Mouse (Mus musculus) testis, postnatal 10 days (tissue): ENCODE data around the gene Amigo2.
A peak's percentile ranks its signal among the peaks of the same experiment; 100 is the strongest.
"Not testable (repeated sequence)": the region's sequence is repeated elsewhere in the genome, so short reads cannot be mapped to it uniquely, and the experiment has no call there.

Experiments used
- DNase-seq: peaks from one replicate; pipeline ENCODE4 v3.0.0; 2021; ENCODE audit warnings: low spot score

Gene Amigo2

DNA sequence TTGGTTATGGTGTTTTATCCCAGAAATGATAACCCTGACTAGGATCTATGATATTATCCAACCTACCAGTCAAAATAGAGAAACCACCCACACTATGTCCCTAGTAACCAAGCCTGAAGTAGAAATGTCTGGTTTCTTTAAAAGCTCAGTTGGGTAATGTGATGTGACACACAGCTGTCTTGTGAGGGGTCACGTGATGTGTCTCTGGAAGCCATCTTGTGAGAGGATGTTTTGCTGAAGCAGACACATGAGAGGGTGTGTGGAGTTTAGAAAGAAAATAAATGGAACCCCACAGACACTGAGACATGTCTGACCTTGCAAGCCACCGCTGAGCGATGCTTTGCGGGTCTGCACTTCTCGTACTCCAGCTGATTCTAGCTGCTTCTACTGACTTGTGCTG, 30.2 kb downstream of the Amigo2 start:
- DNase-seq = no peak

DNA sequence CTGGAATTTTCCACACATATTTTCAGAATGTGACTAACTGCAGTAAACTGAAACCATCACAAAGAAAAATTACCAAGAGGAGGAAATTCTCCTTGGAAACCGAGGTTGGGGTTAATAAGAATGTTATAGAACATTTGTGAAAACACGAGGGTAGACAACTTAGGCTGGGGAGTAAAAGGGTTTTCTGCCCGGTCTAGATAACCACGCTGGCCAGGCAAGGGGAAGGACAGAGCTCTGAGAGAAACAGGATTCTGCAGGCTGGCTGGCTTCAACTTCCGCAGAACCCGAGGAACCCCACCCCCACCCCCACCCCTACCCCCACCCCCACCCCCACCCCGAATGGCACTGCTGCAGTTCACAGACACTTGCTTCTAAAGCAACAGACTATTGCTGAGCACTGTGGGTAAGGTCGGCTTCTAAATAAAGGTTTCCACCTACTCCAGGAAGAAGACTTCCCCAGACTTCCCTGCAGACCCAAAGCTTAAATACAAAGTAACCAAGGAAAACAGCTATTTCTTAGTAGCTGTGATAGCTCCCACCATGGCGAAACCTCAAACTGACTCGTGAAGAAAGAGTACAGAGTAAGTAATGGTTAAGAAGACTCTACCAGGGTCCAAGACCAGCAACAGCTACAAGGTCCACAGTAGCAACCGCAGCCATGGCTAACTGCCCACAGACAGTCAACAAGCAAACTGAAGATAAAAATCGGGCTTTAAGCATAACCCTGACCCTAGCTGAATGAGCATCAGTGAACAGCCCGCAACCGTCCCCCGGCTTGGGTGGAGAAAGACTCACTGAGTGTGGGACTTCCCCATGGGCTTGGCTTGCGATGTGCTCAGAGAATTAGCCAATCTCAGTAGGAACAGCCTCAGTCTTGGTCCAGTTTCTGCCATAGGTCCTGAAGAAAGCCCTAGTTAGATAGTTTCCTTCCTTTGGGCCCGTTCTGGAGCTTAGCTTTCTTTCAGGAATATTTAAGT, 34.3 kb downstream of the Amigo2 start:
- DNase-seq = no peak

DNA sequence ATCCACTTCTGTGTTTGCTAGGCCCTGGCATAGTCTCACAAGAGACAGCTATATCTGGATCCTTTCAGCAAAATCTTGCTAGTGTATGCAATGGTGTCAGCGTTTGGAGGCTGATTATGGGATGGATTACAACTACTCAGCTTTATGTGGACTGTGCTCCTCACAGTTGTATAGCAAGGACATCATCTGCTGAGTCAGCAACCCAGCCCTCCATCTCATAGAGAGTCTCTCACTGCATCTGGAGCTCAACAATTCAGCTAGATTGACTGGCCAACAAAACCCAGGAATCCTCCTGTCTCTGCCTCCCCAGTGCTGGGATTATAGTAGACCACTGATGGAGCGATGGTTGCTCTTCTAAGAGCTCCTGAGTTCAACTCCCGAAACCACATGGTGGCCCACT, 37.3 kb downstream of the Amigo2 start:
- not testable (repeated sequence) for DNase-seq

DNA sequence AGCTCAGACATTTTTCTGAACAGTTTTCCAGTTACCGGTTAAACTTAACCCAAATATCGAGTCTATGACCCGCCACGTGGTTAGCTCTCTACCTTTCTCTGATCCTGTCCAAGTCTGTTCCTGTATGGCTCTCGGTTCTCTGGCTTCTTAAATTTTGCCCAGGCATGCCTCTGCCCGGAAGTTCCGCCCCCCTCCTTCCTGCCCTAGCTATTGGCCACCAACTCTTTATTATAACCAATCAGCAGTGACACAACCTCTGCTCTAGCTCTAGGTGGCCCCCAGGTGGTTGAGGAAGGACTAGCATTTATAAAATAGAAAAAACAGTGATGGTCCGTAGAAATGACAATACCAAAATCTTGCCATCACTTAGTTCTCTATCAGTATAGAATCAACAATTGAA, 40.6 kb downstream of the Amigo2 start:
- DNase-seq = peak; percentile 46

DNA sequence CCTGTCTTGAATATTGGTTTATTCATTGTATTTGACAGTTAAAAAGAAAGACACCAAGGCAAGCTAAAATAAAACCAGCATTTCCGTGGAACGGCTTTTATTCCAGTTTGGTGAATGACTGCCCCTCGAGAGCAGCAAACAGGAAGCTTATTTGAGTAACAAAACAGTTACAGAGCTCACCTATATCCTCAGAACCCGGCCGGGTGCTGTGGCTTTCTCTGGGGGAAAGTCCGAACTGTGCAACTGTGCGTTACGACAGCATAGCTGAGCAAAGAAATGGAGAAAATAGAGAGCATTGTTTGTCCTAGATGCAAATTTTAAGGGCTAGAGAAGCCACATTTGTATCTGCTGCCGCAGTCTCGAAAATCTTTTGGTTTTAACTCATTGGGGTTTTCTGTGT, 41.3 kb downstream of the Amigo2 start:
- peak; percentile 23 for DNase-seq

DNA sequence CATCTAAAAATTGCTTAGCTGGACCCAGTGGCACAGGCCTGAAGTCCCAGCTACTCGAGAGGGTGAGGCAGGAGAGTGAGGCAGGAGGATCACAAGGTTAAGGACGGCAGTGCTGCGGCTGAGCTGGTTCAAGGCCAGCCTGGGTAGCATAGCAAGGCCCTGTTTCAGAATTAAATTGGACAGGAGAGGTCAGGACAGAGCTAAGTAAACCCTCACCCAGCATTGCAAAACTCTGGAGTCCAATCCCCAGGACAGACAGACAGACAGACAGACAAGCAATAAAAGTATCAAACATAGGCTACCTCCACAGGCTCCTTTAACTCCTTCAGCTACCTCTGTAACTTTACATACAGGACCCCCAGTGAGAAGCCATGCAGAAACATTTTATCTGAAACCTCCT, 42.2 kb downstream of the Amigo2 start:
- no peak for DNase-seq

DNA sequence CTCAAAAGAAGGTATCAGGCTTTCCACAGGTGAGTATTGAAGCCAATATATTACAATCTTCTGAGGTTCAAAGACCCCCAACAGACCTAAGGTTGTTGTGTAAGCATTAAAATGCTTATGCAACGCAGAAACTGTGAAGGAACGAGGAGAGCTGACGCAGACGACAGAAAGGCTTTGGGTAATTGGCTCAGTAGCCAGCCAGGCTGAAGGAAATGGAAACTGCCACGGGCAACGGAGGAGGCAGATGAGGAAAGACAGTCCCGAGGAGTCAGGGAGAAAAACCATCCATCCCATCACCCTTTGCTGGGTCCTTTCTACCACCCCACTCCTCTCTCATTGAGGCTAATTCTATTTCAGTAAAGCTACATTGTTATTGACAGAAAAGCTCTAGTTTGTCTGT, 50.4 kb downstream of the Amigo2 start:
- no peak for DNase-seq

DNA sequence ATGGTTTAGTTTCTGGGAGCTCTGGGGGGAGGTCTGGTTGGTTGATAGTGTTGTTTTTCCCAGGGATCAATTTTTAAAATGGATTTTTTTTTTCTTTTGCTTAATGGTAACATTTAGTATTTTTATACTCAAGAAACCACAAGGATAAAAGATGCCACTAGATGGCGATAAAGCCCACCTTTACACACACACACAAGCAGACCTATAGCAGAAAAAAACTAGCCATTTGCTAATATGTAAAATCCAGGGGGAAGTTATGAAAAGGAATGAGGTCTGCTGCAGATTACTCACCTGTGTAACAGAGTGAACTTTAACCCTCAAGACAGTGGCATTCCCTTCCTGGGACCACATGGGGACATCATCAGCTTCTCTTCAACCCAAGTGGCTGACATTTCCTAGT, 51.5 kb downstream of the Amigo2 start:
- DNase-seq = no peak
